Comparison of ENCODE assay signal across 8 mouse cellular contexts in genomic region chr2:49619719-49620522, GRCm38 (mm10). TPM values are rescaled to one million over a fixed set of nuclear protein-coding genes. Genes with fewer than 3 reads are reported as not detected.
DNase-seq lines count a peak whose midpoint lies in the region; ATAC-seq and TF ChIP-seq lines count a peak whose summit lies in the region.

No protein-coding gene starts in this region.

- intact Hi-C loops in heart, postnatal 10 days (cut with DNase I): no loop called here

- H3K4me2 ChIP-seq in heart, embryonic 12.5 days: peak overlapping the region; percentile 97
- peak overlapping the region; percentile 82 for H3K4me2 ChIP-seq in heart, postnatal 0 days (ENCODE audit: low read depth, low read length)
- H3K4me2 ChIP-seq in liver, embryonic 15.5 days: peak overlapping the region; percentile 67

- no peak for TF ChIP-seq EP300 in heart, postnatal 0 days (IDR thresholded peaks at IDR 0.05; ENCODE audit: low read depth)

- no peak for TF ChIP-seq POLR2A in testis, adult 2 months (IDR thresholded peaks at IDR 0.05; ENCODE audit: control insufficient read depth, low read depth, low read length)

- no peak overlapping the region for H3K27ac ChIP-seq in heart, embryonic 12.5 days (ENCODE audit: poor library complexity, severe bottlenecking)
- no peak overlapping the region for H3K27ac ChIP-seq in heart, postnatal 0 days (ENCODE audit: low read depth)
- no peak overlapping the region for H3K27ac ChIP-seq in liver, embryonic 15.5 days (replicated peaks)
- no peak overlapping the region for H3K27ac ChIP-seq in testis, adult 2 months (ENCODE audit: control insufficient read depth, insufficient read depth, low read depth, low read length)

- peaks cover 12% of the 10 kb centered on the region for H3K4me1 ChIP-seq in heart, embryonic 12.5 days (replicated peaks)
- H3K4me1 ChIP-seq in heart, postnatal 0 days (ENCODE audit: control insufficient read depth, insufficient read depth): 0 out of 2 replicates have a peak, but pooled peaks cover 4% of the 10 kb centered on the region
- H3K4me1 ChIP-seq in liver, embryonic 15.5 days (replicated peaks): peaks cover 9% of the 10 kb centered on the region
- peaks cover 8% of the 10 kb centered on the region for H3K4me1 ChIP-seq in testis, adult 2 months (ENCODE audit: control insufficient read depth, insufficient read depth, low read length)

- H3K36me3 ChIP-seq in heart, embryonic 12.5 days: no peaks in the 10 kb centered on the region
- H3K36me3 ChIP-seq in heart, postnatal 0 days (replicated peaks; ENCODE audit: control insufficient read depth, insufficient read depth, low read length): no peaks in the 10 kb centered on the region
- H3K36me3 ChIP-seq in liver, embryonic 15.5 days (replicated peaks): no peaks in the 10 kb centered on the region
- no peaks in the 10 kb centered on the region for H3K36me3 ChIP-seq in testis, adult 2 months (ENCODE audit: control insufficient read depth, insufficient read depth, low read length)

- WGBS in heart, embryonic 12.5 days: 1% methylated on average over 33 of the region's 33 CpGs
- 1% methylated on average over 32 of the region's 33 CpGs for WGBS in heart, postnatal 0 days
- 3% methylated on average over 33 of the region's 33 CpGs for WGBS in liver, embryonic 15.5 days (ENCODE audit: insufficient replicate concordance)

- DNase-seq in heart, postnatal 10 days: no peak
- peak; percentile 6 to 20 for DNase-seq in CD8-positive naive resting alpha-beta T cell, adult 2 months (ENCODE audit: low read depth in 2 of 2, low spot score in 2 of 2)
- DNase-seq in cerebellum, postnatal 25 days: peak; percentile 67
- DNase-seq in heart, postnatal 0 days (ENCODE audit: low spot score): no peak
- DNase-seq in adrenal gland, adult 2 months: no peak

- H3K9ac ChIP-seq in heart, embryonic 12.5 days: peak overlapping the region; percentile 30; the same call in 1 of the 2 replicates
- H3K9ac ChIP-seq in heart, postnatal 0 days (replicated peaks; ENCODE audit: low read depth, low read length): no peak overlapping the region
- H3K9ac ChIP-seq in liver, embryonic 15.5 days: no peak overlapping the region

- peak overlapping the region; percentile 69 for H3K4me3 ChIP-seq in heart, embryonic 12.5 days
- H3K4me3 ChIP-seq in heart, postnatal 0 days (ENCODE audit: low read depth, low read length): peak overlapping the region; percentile 54
- peak overlapping the region; percentile 48 for H3K4me3 ChIP-seq in liver, embryonic 15.5 days (replicated peaks)
- H3K4me3 ChIP-seq in testis, adult 2 months (ENCODE audit: control insufficient read depth, low read depth, low read length): peak overlapping the region; percentile 87

- H3K9me3 ChIP-seq in heart, embryonic 12.5 days (replicated peaks): peaks cover 5% of the 10 kb centered on the region; the same call in 1 of the 2 replicates
- H3K9me3 ChIP-seq in heart, postnatal 0 days (replicated peaks; ENCODE audit: control insufficient read depth, low read length): no peaks in the 10 kb centered on the region
- no peaks in the 10 kb centered on the region for H3K9me3 ChIP-seq in liver, embryonic 15.5 days (replicated peaks)

- TF ChIP-seq CTCF in heart, postnatal 0 days (IDR thresholded peaks at IDR 0.05; ENCODE audit: low read depth): no peak
- no peak for TF ChIP-seq CTCF in testis, adult 2 months (IDR thresholded peaks at IDR 0.05; ENCODE audit: control insufficient read depth, insufficient read depth, insufficient replicate concordance, low read depth, low read length)

- peaks cover 29% of the 10 kb centered on the region for H3K27me3 ChIP-seq in heart, embryonic 12.5 days (replicated peaks)
- peaks cover 27% of the 10 kb centered on the region for H3K27me3 ChIP-seq in heart, postnatal 0 days (ENCODE audit: control insufficient read depth, insufficient read depth, low read length)
- H3K27me3 ChIP-seq in liver, embryonic 15.5 days: peaks cover 39% of the 10 kb centered on the region
- H3K27me3 ChIP-seq in testis, adult 2 months (ENCODE audit: control insufficient read depth, insufficient read depth, low read length): no peaks in the 10 kb centered on the region

- 0 out of 2 replicates have a peak, but pooled peaks have one; percentile 9 for ATAC-seq in heart, embryonic 12.5 days (ENCODE audit: insufficient number of reproducible peaks, low FRiP score)
- ATAC-seq in heart, postnatal 0 days (ENCODE audit: insufficient read depth, low read depth): 0 out of 2 replicates have a peak, but pooled peaks have one; percentile 15
- no peak for ATAC-seq in liver, embryonic 15.5 days (ENCODE audit: insufficient read depth)

RNA-seq across cellular contexts. Expression of gene Kif5c, which starts 0.8 kb away (rescaled TPM):
- 1.0 and 1.2 TPM in 2 replicates for polyA plus RNA-seq in heart, embryonic 12.5 days (2016; fragmentation: Nextera tagmentation; extraction: Ambion mirVana)
- under 1 TPM; 0.74 to 0.89 TPM for total RNA-seq in heart, postnatal 10 days (2021)
- 0.58 and 0.76 TPM in 2 replicates for total RNA-seq in heart, postnatal 0 days (2014; rRNA removed; ENCODE audit: low replicate concordance)
- 0.34 and 0.45 TPM in 2 replicates for polyA plus RNA-seq in heart, postnatal 0 days (2015; fragmentation: Nextera tagmentation; extraction: Ambion mirVana)
- polyA plus RNA-seq in liver, embryonic 15.5 days (2015; fragmentation: Nextera tagmentation; extraction: Ambion mirVana): 0.07 and 0.17 TPM in 2 replicates
- polyA plus RNA-seq in testis, adult 2 months (2012; rRNA removed): 19.0 and 23.7 TPM in 2 replicates
- 10 to 100 TPM in 1 of 2 experiments, 1 to 10 TPM in 1; 8.8 to 10.8 TPM for total RNA-seq in adrenal gland, adult 2 months (2021)
- polyA plus RNA-seq in adrenal gland, adult 2 months (2012; rRNA removed): 0.63 and 0.87 TPM in 2 replicates

Comparison
In these comparisons a context has a peak if more than half of its experiments do, and no peak if none do; other contexts are left out.
1. DNase-seq: peak in CD8-positive naive resting alpha-beta T cell, adult 2 months (2 of 2) and cerebellum, postnatal 25 days (2 of 2); none in heart, postnatal 10 days (0 of 2), heart, postnatal 0 days (single experiment) and adrenal gland, adult 2 months (single experiment).
2. Peak in every context shown above with its lines, with median percentiles within 50 percentile points of each other: H3K4me2 ChIP-seq and H3K4me3 ChIP-seq.